Mouse (Mus musculus) myocyte (in vitro differentiated cells): ENCODE data around the gene Nrsn2.
A peak's percentile ranks its signal among the peaks of the same experiment; 100 is the strongest.

ENCODE experiments used
- CEBPB ChIP-seq: IDR thresholded peaks from 2 replicates; pipeline ENCODE4 v1.6.1; 2011; ENCODE audit warnings: mild to moderate bottlenecking, moderate library complexity; ENCODE audit not compliant: poor library complexity, insufficient read depth, severe bottlenecking
- E2F4 ChIP-seq: IDR thresholded peaks from one replicate; pipeline ENCODE4 v1.6.1; 2011; ENCODE audit warnings: mild to moderate bottlenecking, control low read depth, moderate library complexity; ENCODE audit not compliant: insufficient read depth
- MAX ChIP-seq: IDR thresholded peaks from one replicate; pipeline ENCODE4 v1.6.1; 2011; ENCODE audit warnings: low read depth, mild to moderate bottlenecking, control low read depth
- MYOD1 ChIP-seq, 3 experiments: IDR thresholded peaks; one replicate each; pipeline ENCODE4 v1.6.1; 2011; ENCODE audit warnings: control low read depth in 2 of 3, low read depth in 2 of 3, mild to moderate bottlenecking in 2 of 3, moderate library complexity in 1 of 3; ENCODE audit not compliant: insufficient read length in 2 of 3, control insufficient read depth in 1 of 3
- POLR2A ChIP-seq: IDR thresholded peaks from one replicate; pipeline ENCODE4 v1.6.1; 2011; ENCODE audit warnings: low read depth, mild to moderate bottlenecking, control low read depth, moderate library complexity; ENCODE audit not compliant: insufficient read length
- SRF ChIP-seq: IDR thresholded peaks from one replicate; pipeline ENCODE4 v1.6.1; 2011; ENCODE audit warnings: low read depth; ENCODE audit not compliant: control insufficient read depth, insufficient read length
- USF1 ChIP-seq: IDR thresholded peaks from one replicate; pipeline ENCODE4 v1.6.1; 2011; ENCODE audit warnings: low read depth, mild to moderate bottlenecking, control low read depth, moderate library complexity

GRCm38 (mm10) chr2:152396110-152397003 is 19.9 kb upstream of the Nrsn2 start:
- TF ChIP-seq USF1 (no peak), MAX (no peak), POLR2A (peak; percentile 11), SRF (no peak), E2F4 (no peak), CEBPB (no peak), MYOD1 (IDR thresholded peaks at IDR 0.05; ENCODE audit: control insufficient read depth in 1 of 3, insufficient read length in 2 of 3, low read depth in 2 of 3) (no peak)
